Mouse (Mus musculus) MEL (cell line): ENCODE results near the gene Tep1. TPM values are rescaled to one million over a fixed set of nuclear protein-coding genes. Genes with fewer than 3 reads are reported as not detected.

Experiments used
- DNase-seq: peaks from one replicate; pipeline ENCODE4 v3.0.0; 2011; ENCODE audit warnings: low read depth, low spot score
- H3K27ac ChIP-seq: 2 replicates; pipeline ENCODE4 v1.5.1; 2012; ENCODE audit warnings: low read depth, mild to moderate bottlenecking, control low read depth, low read length, moderate library complexity; ENCODE audit not compliant: control insufficient read depth
- H3K27me3 ChIP-seq, 2 experiments: fragments of 150-350 bp in 1 of 2; sonication (generic) in 1 of 2; 2 replicates each; pipeline ENCODE4 v1.6.1; 2012; ENCODE audit warnings: low read length in 2 of 2, mild to moderate bottlenecking in 2 of 2, improper control_type of control experiment in 1 of 2, moderate library complexity in 1 of 2; ENCODE audit not compliant: insufficient read depth in 2 of 2, control insufficient read depth in 1 of 2
- H3K36me3 ChIP-seq, 2 experiments: 2 replicates each; pipeline ENCODE4 v1.6.1; 2012 to 2014; ENCODE audit warnings: low read length in 2 of 2, improper control_type of control experiment in 1 of 2, inconsistent platforms in 1 of 2, mild to moderate bottlenecking in 1 of 2; ENCODE audit not compliant: insufficient read depth in 2 of 2, control insufficient read depth in 1 of 2
- H3K4me1 ChIP-seq, 2 experiments: fragments of 150-350 bp in 1 of 2; sonication (generic) in 1 of 2; 2 replicates each; pipeline ENCODE4 v1.6.1; 2012; ENCODE audit warnings: low read length in 2 of 2, improper control_type of control experiment in 1 of 2, mild to moderate bottlenecking in 1 of 2; ENCODE audit not compliant: insufficient read depth in 2 of 2, control insufficient read depth in 1 of 2
- H3K4me3 ChIP-seq, 2 experiments: fragments of 150-350 bp in 1 of 2; sonication (generic) in 1 of 2; 2 replicates each; pipeline ENCODE4 v1.5.1; 2012; ENCODE audit warnings: low read depth in 2 of 2, low read length in 2 of 2, mild to moderate bottlenecking in 2 of 2, moderate library complexity in 2 of 2, control low read depth in 1 of 2, improper control_type of control experiment in 1 of 2; ENCODE audit not compliant: control insufficient read depth in 1 of 2, insufficient read depth in 1 of 2
- H3K79me2 ChIP-seq: 2 replicates; pipeline ENCODE4 v1.6.1; 2012; ENCODE audit warnings: mild to moderate bottlenecking, low read length, moderate library complexity; ENCODE audit not compliant: control insufficient read depth, poor library complexity, insufficient read depth
- H3K9ac ChIP-seq: 2 replicates; pipeline ENCODE4 v1.6.1; 2012; ENCODE audit warnings: low read depth, mild to moderate bottlenecking, control low read depth, low read length, moderate library complexity; ENCODE audit not compliant: control insufficient read depth, poor library complexity, severe bottlenecking
- H3K9me3 ChIP-seq: fragments of 150-350 bp; sonication (generic); replicated peaks from 2 replicates; pipeline ENCODE4 v1.6.1; 2012; ENCODE audit warnings: mild to moderate bottlenecking, low read length, improper control_type of control experiment, moderate library complexity; ENCODE audit not compliant: insufficient read depth
- BHLHE40 ChIP-seq: IDR thresholded peaks from 2 replicates; pipeline ENCODE4 v1.6.1; 2012; ENCODE audit warnings: low read depth, mild to moderate bottlenecking, inconsistent platforms, low read length, improper control_type of control experiment, borderline replicate concordance
- CHD1 ChIP-seq: IDR thresholded peaks from 2 replicates; pipeline ENCODE4 v1.6.1; 2012; ENCODE audit warnings: low read depth, mild to moderate bottlenecking, inconsistent platforms, low read length, improper control_type of control experiment
- CTCF ChIP-seq, 3 experiments: IDR thresholded peaks in 2 of 3; conservative IDR thresholded peaks in 1 of 3; 2 replicates each; pipeline ENCODE4 v1.5.1; 2011 to 2012; ENCODE audit warnings: low read length in 3 of 3, low read depth in 2 of 3, mild to moderate bottlenecking in 2 of 3, improper control_type of control experiment in 1 of 3, inconsistent platforms in 1 of 3, mixed read lengths in 1 of 3, moderate library complexity in 1 of 3; ENCODE audit not compliant: control insufficient read depth in 1 of 3, insufficient read depth in 1 of 3, poor library complexity in 1 of 3, severe bottlenecking in 1 of 3
- EP300 ChIP-seq, 2 experiments: IDR thresholded peaks; 2 replicates each; pipeline ENCODE4 v1.6.1; 2011; ENCODE audit warnings: improper control_type of control experiment in 2 of 2, low read length in 2 of 2, low read depth in 1 of 2, mild to moderate bottlenecking in 1 of 2
- KAT2A ChIP-seq: conservative IDR thresholded peaks from 2 replicates; pipeline ENCODE4 v1.6.1; 2012; ENCODE audit warnings: low read depth, low read length, improper control_type of control experiment, inconsistent platforms
- MEF2A ChIP-seq: IDR thresholded peaks from 2 replicates; pipeline ENCODE4 v1.6.1; 2014; ENCODE audit warnings: low read depth, mild to moderate bottlenecking, inconsistent platforms, low read length, improper control_type of control experiment; ENCODE audit not compliant: poor library complexity, insufficient replicate concordance, severe bottlenecking; ENCODE audit errors: extremely low read depth
- MYC ChIP-seq: IDR thresholded peaks from 2 replicates; pipeline ENCODE4 v1.6.1; 2011; ENCODE audit warnings: low read depth, mild to moderate bottlenecking, low read length, improper control_type of control experiment, moderate library complexity
- NELFE ChIP-seq: IDR thresholded peaks from 2 replicates; pipeline ENCODE4 v1.6.1; 2011; ENCODE audit warnings: low read depth, low read length, improper control_type of control experiment
- POLR2A ChIP-seq, 2 experiments: IDR thresholded peaks; 2 replicates each; pipeline ENCODE4 v1.6.1; 2011 to 2012; ENCODE audit warnings: low read length in 2 of 2, mild to moderate bottlenecking in 2 of 2, control low read depth in 1 of 2, improper control_type of control experiment in 1 of 2, low read depth in 1 of 2, moderate library complexity in 1 of 2; ENCODE audit not compliant: control insufficient read depth in 1 of 2, insufficient read depth in 1 of 2, poor library complexity in 1 of 2
- POLR2AphosphoS2 ChIP-seq: IDR thresholded peaks from 2 replicates; pipeline ENCODE4 v1.6.1; 2011; ENCODE audit warnings: low read length, improper control_type of control experiment
- POLR2AphosphoS5 ChIP-seq: IDR thresholded peaks from 2 replicates; pipeline ENCODE4 v1.6.1; 2012; ENCODE audit warnings: low read depth, borderline replicate concordance, mild to moderate bottlenecking, inconsistent platforms, low read length, moderate library complexity, mixed read lengths
- RAD21 ChIP-seq: IDR thresholded peaks from 2 replicates; pipeline ENCODE4 v1.6.1; 2011; ENCODE audit warnings: mild to moderate bottlenecking, low read depth, low read length, improper control_type of control experiment
- RCOR1 ChIP-seq: IDR thresholded peaks from 2 replicates; pipeline ENCODE4 v1.6.1; 2012; ENCODE audit warnings: low read depth, mild to moderate bottlenecking, inconsistent platforms, low read length, improper control_type of control experiment
- SMC3 ChIP-seq: IDR thresholded peaks from 2 replicates; pipeline ENCODE4 v1.6.1; 2011; ENCODE audit warnings: low read depth, low read length, improper control_type of control experiment
- TBP ChIP-seq: IDR thresholded peaks from 2 replicates; pipeline ENCODE4 v1.8.0; 2011; ENCODE audit warnings: low read depth, low read length, improper control_type of control experiment
- TCF12 ChIP-seq: IDR thresholded peaks from 2 replicates; pipeline ENCODE4 v1.6.1; 2014; ENCODE audit warnings: low read depth, mild to moderate bottlenecking, inconsistent platforms, low read length, improper control_type of control experiment, moderate library complexity
- UBTF ChIP-seq: IDR thresholded peaks from 2 replicates; pipeline ENCODE4 v1.6.1; 2012; ENCODE audit warnings: low read depth, mild to moderate bottlenecking, inconsistent platforms, low read length, improper control_type of control experiment, moderate library complexity, borderline replicate concordance; ENCODE audit not compliant: insufficient read depth
- USF1 ChIP-seq: IDR thresholded peaks from 2 replicates; pipeline ENCODE4 v1.6.1; 2014; ENCODE audit warnings: low read depth, mild to moderate bottlenecking, inconsistent platforms, low read length, improper control_type of control experiment, moderate library complexity
- ZC3H11A ChIP-seq: IDR thresholded peaks from 2 replicates; pipeline ENCODE4 v1.6.1; 2012; ENCODE audit warnings: low read depth, mild to moderate bottlenecking, inconsistent platforms, low read length, improper control_type of control experiment
- ZKSCAN1 ChIP-seq: IDR thresholded peaks from 2 replicates; pipeline ENCODE4 v1.6.1; 2012; ENCODE audit warnings: low read depth, mild to moderate bottlenecking, inconsistent platforms, low read length, improper control_type of control experiment, moderate library complexity
- polyA plus RNA-seq, 2 experiments: library from polyadenylated mRNA; stranded (reverse) in 1 of 2; unstranded in 1 of 2; fragments of >175 nt in 1 of 2; fragments of >200 nt in 1 of 2; gene quantifications; 2 replicates each; pipeline versions ENCODE4 v1.2.1 to v1.2.4; 2012; ENCODE audit warnings: low replicate concordance in 2 of 2, low read depth in 1 of 2; ENCODE audit not compliant: insufficient read length in 2 of 2, insufficient read depth in 1 of 2, missing spikeins in 1 of 2
- total RNA-seq: library from RNA; depleted of rRNA; stranded (reverse); fragments of 300-350 nt; gene quantifications from 2 replicates; pipeline ENCODE4 v1.2.3, GENCODE M21; 2012

Tep1 gene
- total and polyA plus RNA-seq, 3 experiments, result 13.7 to 36.8 TPM; not detected in 1

GRCm38 (mm10) chr14:50869889-50870804 is at the start of gene Tep1 (continued):
- TF ChIP-seq NELFE (peak; percentile 83), CTCF (IDR thresholded peaks at IDR 0.05 in 2 of 3, conservative IDR thresholded peaks at IDR 0.05 in 1 of 3; ENCODE audit: control insufficient read depth in 1 of 3, insufficient read depth in 1 of 3, low read depth in 2 of 3, low read length in 3 of 3, poor library complexity in 1 of 3, severe bottlenecking in 1 of 3) (no peak), POLR2AphosphoS2 (peak; percentile 76), USF1 (no peak), UBTF (no peak)

- no peak overlapping the region for H3K9ac ChIP-seq
- H3K79me2 ChIP-seq, result no peaks in the 10 kb centered on the region
- no peak overlapping the region for H3K4me3 ChIP-seq
- no peaks in the 10 kb centered on the region for H3K27me3 ChIP-seq
- no peak for DNase-seq
- H3K4me1 ChIP-seq, result no peaks in the 10 kb centered on the region
- TF ChIP-seq SMC3 (no peak), KAT2A (no peak), POLR2AphosphoS5 (no peak), TBP (no peak), TCF12 (no peak), MYC (no peak), RCOR1 (no peak), ZC3H11A (no peak), POLR2A (IDR thresholded peaks at IDR 0.05; ENCODE audit: control insufficient read depth in 1 of 2, insufficient read depth in 1 of 2, low read depth in 1 of 2, low read length in 2 of 2, poor library complexity in 1 of 2) (no peak), MEF2A (no peak), NELFE (no peak), ZKSCAN1 (no peak), UBTF (no peak), CHD1 (no peak), POLR2AphosphoS2 (no peak), EP300 (IDR thresholded peaks at IDR 0.05; ENCODE audit: low read depth in 1 of 2, low read length in 2 of 2) (no peak), BHLHE40 (no peak), RAD21 (no peak)
- no peaks in the 10 kb centered on the region for H3K9me3 ChIP-seq
- H3K27ac ChIP-seq, result no peak overlapping the region
- H3K36me3 ChIP-seq, result no peaks in the 10 kb centered on the region; a peak in 1 of 4 replicates
These were observed 41.0 kb upstream of the Tep1 start for GRCm38 (mm10) chr14:50911356-50911755.
